Mouse (Mus musculus) limb, embryonic 14.5 days (tissue): ENCODE data around the gene Sf3b3. TPM values are rescaled to one million over a fixed set of nuclear protein-coding genes. Genes with fewer than 3 reads are reported as not detected.

ENCODE experiments used
- ATAC-seq: fragments of 200-750 bp; cut with Nextera tagmentation; 2 replicates; pipeline ENCODE4 v1.8.0; 2017; ENCODE audit warnings: low read depth, moderate number of reproducible peaks, moderate TSS enrichment; ENCODE audit not compliant: low FRiP score
- DNase-seq: peaks from one replicate; pipeline ENCODE4 v3.0.0-alpha.2; 2015; ENCODE audit warnings: low spot score
- H3K27ac ChIP-seq: fragments of 300-500 bp; sonication (generic); replicated peaks from 2 replicates; pipeline ENCODE4 v1.5.1; 2014; ENCODE audit warnings: low read depth, mild to moderate bottlenecking, low read length, moderate library complexity, mixed read lengths
- H3K27me3 ChIP-seq: fragments of 300-500 bp; sonication (generic); 2 replicates; pipeline ENCODE4 v1.6.1; 2014; ENCODE audit warnings: low read length, mixed read lengths; ENCODE audit not compliant: control insufficient read depth, insufficient read depth
- H3K36me3 ChIP-seq: fragments of 300-500 bp; sonication (generic); 2 replicates; pipeline ENCODE4 v1.6.1; 2014; ENCODE audit warnings: mild to moderate bottlenecking, low read length, moderate library complexity, mixed read lengths; ENCODE audit not compliant: control insufficient read depth, insufficient read depth
- H3K4me1 ChIP-seq: fragments of 300-500 bp; sonication (generic); 2 replicates; pipeline ENCODE4 v1.6.1; 2014; ENCODE audit warnings: antibody characterized with exemption, low read length, mixed read lengths; ENCODE audit not compliant: control insufficient read depth, insufficient read depth
- H3K4me2 ChIP-seq: fragments of 300-500 bp; sonication (generic); replicated peaks from 2 replicates; pipeline ENCODE4 v1.6.1; 2014; ENCODE audit warnings: low read depth, mild to moderate bottlenecking, low read length, moderate library complexity; ENCODE audit not compliant: severe bottlenecking
- H3K4me3 ChIP-seq: fragments of 300-500 bp; sonication (generic); replicated peaks from 2 replicates; pipeline ENCODE4 v1.5.1; 2014; ENCODE audit warnings: low read length
- H3K9ac ChIP-seq: fragments of 300-500 bp; sonication (generic); 2 replicates; pipeline ENCODE4 v1.6.1; 2014; ENCODE audit warnings: mild to moderate bottlenecking, low read depth, low read length, moderate library complexity; ENCODE audit not compliant: severe bottlenecking
- H3K9me3 ChIP-seq: fragments of 300-500 bp; sonication (generic); 2 replicates; pipeline ENCODE4 v1.6.1; 2016; ENCODE audit warnings: low read length; ENCODE audit not compliant: control insufficient read depth
- POLR2A ChIP-seq: fragments of 200-500 bp; IDR thresholded peaks from 2 replicates; pipeline ENCODE4 v1.8.0; 2012; ENCODE audit warnings: inconsistent platforms, mild to moderate bottlenecking, moderate library complexity, borderline replicate concordance; ENCODE audit not compliant: insufficient read depth, insufficient read length; ENCODE audit errors: extremely low read depth
- WGBS: fragments of 180-500 bp; shearing (Covaris S2); extraction: QIAGEN DNeasy Blood & Tissue Kit; methylation state at CpG from one replicate; pipeline ENCODE4 v1.1.7; 2014; 5-methylcytosine and 5-hydroxymethylcytosine counted together
- polyA plus RNA-seq, 2 experiments: library from polyadenylated mRNA; depleted of rRNA in 1 of 2; stranded (reverse) in 1 of 2; unstranded in 1 of 2; fragments of >200 nt; fragmentation: Nextera tagmentation in 1 of 2; extraction: Ambion mirVana in 1 of 2; gene quantifications; 2 replicates each; pipeline versions ENCODE4 v1.2.1 to v1.2.3; 2012 to 2014

Gene Sf3b3
- 92.7 and 96.2 TPM in 2 replicates for polyA plus RNA-seq (2012; rRNA removed)
- 132 and 150 TPM in 2 replicates for polyA plus RNA-seq (2014; fragmentation: Nextera tagmentation; extraction: Ambion mirVana)

DNA sequence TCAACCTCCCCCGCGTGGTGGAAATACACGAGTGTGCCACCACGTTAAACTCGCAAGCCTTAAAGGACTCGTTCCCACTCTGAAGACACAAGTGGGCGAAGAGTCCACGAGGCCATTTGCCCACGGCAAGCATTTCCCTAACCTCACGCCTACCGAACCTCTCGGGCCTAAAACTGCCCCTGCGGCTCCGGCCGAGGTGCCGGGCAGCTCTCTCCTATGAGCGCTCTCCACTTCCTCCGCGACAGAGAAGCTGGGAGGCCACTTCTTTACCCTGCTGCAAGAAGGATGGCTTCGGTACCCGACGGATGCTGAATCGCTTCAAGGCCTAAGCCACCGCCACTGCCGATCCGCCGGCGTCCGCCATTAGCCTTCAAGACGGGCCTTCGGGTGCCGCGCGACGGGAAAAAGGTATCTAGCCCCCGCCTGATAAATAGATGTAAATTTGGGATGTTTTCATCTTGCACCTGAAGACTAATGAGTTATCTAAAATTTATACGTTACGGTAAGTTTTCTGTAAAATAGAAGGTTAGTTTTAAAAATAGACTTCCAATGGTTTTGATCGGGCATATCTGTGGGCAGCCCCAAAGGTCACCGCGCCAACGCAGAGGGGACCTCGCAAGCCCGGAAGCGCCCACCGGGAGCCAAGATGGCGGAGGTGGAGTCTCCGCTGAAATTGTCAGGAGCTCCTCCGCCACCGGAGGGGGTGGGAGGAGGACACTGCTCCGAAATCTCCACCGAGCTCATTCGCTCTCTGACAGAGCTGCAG is at the start of gene Sf3b3, which contains the start of gene Cog4:
TSS of gene Sf3b3 (minus strand) at position 383 of the 766 bp plus-strand sequence.
TSS of gene Cog4 (plus strand) at position 196 of the 766 bp plus-strand sequence.
- Histone ChIP-seq H3K9ac (peak within 1 kb of the TSS; percentile 97), H3K4me1 (peaks cover 17% of the 10 kb centered on the region), H3K4me3 (peak within 1 kb of the TSS; percentile 98), H3K9me3 (no peaks in the 10 kb centered on the region), H3K27ac (peak within 1 kb of the TSS; percentile 81), H3K4me2 (peak within 1 kb of the TSS; percentile 87), H3K27me3 (no peaks in the 10 kb centered on the region), H3K36me3 (peaks cover 53% of the 10 kb centered on the region)
- peak; percentile 91 for ATAC-seq
- peak; percentile 86; the same call in 1 of the 2 replicates for TF ChIP-seq POLR2A
- peak; percentile 78 for DNase-seq
- WGBS, result under 1% methylated on average over 53 of the region's 53 CpGs

DNA sequence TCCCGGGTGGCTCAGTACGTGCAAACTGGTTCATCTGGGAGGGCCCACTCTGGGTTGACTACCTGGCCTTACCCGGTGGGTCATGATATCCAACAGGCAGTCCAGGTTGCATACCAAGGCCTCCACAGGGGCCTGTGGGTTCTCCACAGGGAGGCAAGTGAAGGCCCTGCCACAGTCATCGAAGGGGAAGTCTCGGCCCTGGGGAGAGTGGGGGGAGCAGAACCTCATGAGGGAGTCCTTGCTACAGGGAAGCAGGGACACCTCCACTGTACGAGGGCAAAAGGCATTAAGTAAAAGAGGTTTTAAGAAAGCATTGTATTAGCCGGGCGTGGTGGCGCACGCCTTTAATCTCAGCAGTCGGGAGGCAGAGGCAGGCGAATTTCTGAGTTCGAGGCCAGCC is 49.2 kb upstream of the Sf3b3 start:
- no peak overlapping the region for H3K4me3 ChIP-seq
- ATAC-seq, result no peak
- no peaks in the 10 kb centered on the region for H3K27me3 ChIP-seq
- no peaks in the 10 kb centered on the region for H3K4me1 ChIP-seq
- 96% methylated on average over 13 of the region's 13 CpGs for WGBS
- peaks cover 32% of the 10 kb centered on the region for H3K36me3 ChIP-seq
- H3K9me3 ChIP-seq, result no peaks in the 10 kb centered on the region
- no peak overlapping the region for H3K4me2 ChIP-seq
- no peak for TF ChIP-seq POLR2A
- H3K27ac ChIP-seq, result no peak overlapping the region
- no peak for DNase-seq
- H3K9ac ChIP-seq, result no peak overlapping the region

DNA sequence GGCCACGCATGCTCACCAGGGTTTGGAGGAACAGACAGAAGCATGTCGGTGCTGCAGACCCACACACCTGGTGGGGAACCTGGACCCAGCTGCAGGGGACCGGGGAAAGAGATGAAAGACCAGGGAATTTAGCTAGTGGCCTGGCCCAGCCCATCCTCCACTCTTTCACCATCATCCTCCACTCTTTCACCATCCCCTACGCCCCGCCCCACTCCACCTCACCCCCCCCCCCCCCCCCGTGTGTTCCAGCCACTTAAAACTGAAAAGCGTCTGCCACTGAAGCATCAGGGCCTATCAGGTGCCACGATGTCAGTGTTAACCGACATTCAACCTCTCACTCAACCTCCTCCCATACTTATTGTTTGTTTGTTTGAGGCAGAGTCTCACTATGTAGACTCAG is 48.7 kb upstream of the Sf3b3 start:
- Histone ChIP-seq H3K9ac (no peak overlapping the region), H3K36me3 (peaks cover 33% of the 10 kb centered on the region), H3K27me3 (no peaks in the 10 kb centered on the region), H3K9me3 (no peaks in the 10 kb centered on the region), H3K4me3 (no peak overlapping the region), H3K27ac (no peak overlapping the region), H3K4me2 (no peak overlapping the region), H3K4me1 (no peaks in the 10 kb centered on the region)
- DNase-seq (no peak), ATAC-seq (no peak)
- WGBS, result 79% methylated on average over 7 of the region's 9 CpGs
- no peak for TF ChIP-seq POLR2A

DNA sequence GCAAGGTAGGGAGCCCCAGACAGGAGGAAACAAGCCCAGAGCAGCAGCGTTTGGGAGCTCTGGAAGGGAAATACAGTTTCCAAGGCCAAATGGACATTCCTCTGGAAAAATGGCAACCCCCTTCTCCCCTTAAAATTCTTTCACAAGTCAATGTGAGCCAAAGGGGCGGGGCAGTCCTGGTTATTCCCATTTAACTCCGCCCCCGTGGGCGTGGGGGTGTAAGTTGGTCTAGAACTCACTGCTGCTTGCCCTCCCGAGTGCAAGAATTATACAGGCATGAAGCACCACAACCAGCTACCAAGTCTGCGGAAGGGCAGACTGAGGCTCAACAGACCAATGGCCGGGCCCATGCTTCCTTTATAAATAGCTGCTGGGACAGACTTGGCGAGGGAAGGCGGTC is 48.3 kb upstream of the Sf3b3 start:
- DNase-seq, result no peak
- Histone ChIP-seq H3K27ac (no peak overlapping the region), H3K36me3 (peaks cover 37% of the 10 kb centered on the region), H3K27me3 (no peaks in the 10 kb centered on the region), H3K4me2 (no peak overlapping the region), H3K9me3 (no peaks in the 10 kb centered on the region), H3K4me3 (no peak overlapping the region), H3K9ac (no peak overlapping the region), H3K4me1 (no peaks in the 10 kb centered on the region)
- no peak for TF ChIP-seq POLR2A
- 86% methylated on average over 10 of the region's 10 CpGs for WGBS
- ATAC-seq, result no peak

DNA sequence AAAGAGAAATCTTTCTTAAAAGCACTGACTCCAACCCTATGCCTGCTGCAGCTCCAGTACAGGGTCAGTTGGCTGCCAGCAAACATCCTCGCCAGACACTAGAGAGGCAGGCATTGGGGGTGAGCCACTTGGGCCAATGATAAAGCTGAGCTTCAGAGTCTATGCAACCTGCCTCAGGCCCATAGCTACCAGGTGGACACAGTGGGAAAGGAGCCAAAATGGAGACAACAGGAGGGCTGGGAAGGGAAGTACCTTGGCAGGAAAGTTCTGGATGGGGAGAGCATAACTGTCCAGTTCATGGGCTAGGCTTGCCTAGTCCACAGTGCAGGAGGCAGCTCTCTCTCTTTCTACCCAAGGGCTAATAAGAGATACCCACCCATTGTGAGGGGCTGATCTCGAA is 46.3 kb upstream of the Sf3b3 start:
- WGBS, result 95% methylated on average over 2 of the region's 2 CpGs
- Histone ChIP-seq H3K4me3 (no peak overlapping the region), H3K36me3 (peaks cover 45% of the 10 kb centered on the region)

More for the DNA sequence above, 46.3 kb upstream of the Sf3b3 start:
- ATAC-seq, result no peak
- Histone ChIP-seq H3K4me1 (no peaks in the 10 kb centered on the region), H3K27ac (no peak overlapping the region), H3K9ac (no peak overlapping the region), H3K27me3 (no peaks in the 10 kb centered on the region), H3K9me3 (no peaks in the 10 kb centered on the region), H3K4me2 (no peak overlapping the region)
- no peak for DNase-seq
- no peak for TF ChIP-seq POLR2A
